Mouse (Mus musculus) forelimb bud, embryonic 11.5 days (tissue): ENCODE results near the gene Veph1.
A peak's percentile ranks its signal among the peaks of the same experiment; 100 is the strongest.

Source experiments
- DNase-seq: peaks from one replicate; pipeline ENCODE4 v3.0.0-alpha.2; 2012; ENCODE audit warnings: low read depth, low spot score

Gene Veph1

GRCm38 (mm10) chr3:66221243-66221611 lies 75.4 kb downstream of the Veph1 start:
- peak; percentile 67 for DNase-seq

GRCm38 (mm10) chr3:66220554-66221242 lies 75.9 kb downstream of the Veph1 start:
- peak; percentile 46 for DNase-seq

- DNase-seq = peak; percentile 43
Observed at GRCm38 (mm10) chr3:66219655-66220191, 76.9 kb downstream of the Veph1 start, which contains the start of gene Ptx3. TSS of gene Ptx3 (plus strand) at chr3:66219910.

DNA sequence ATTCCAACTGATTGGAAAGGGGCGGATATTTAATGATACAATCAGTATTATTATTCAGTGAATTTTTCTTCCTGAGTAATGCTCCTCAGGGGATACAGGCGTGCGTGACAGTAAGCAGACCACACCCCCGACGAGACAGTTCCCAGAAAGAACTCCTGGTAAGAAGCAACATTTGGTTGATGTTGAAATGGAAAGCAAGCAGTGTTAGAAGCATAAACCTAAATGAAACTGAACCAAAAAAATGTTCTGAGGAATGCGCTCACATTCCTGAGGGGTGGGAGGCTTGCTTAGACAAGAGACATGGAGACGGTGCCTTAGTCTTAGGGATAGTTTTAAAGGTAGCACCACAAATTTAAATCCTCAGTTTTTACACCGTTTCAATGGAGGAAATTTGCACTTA lies 80.9 kb downstream of the Veph1 start:
- peak; percentile 40 for DNase-seq

- no peak for DNase-seq
Observed at GRCm38 (mm10) chr3:66213524-66213923, 83.1 kb downstream of the Veph1 start.

DNA sequence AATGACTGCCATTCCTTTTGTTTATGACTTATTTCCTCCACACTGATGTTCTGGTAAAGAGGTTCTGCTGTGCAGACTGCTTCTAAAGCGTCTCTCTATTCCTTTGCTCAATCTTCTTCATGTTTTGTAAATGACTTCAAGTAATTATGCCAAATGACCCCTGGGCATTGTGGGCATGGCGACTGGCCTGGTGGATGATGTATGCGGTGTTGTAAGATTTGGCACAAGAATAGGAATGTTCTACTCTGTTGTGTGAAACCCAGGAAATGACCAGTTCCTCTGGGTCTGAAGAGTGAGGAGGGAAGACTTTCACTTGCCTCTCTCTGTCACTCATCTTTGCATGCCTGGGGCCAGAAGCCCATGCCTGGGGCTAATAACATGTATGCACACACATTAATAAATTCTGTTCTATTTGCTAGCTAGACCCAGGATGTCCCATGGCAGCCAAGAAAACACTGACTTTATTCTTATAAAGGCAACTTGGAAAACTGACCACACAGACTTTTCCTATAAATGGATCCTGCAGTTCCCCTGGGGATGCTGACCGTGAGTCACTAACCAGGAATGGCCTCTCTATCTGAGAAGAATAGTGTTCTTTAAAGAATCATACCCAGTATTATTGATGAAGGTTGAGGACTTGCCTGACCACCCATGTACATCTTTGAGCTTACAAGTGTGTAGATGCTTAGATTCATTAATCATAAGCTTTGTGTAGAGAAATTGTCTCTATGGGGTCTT lies 87.6 kb downstream of the Veph1 start:
- no peak for DNase-seq

GRCm38 (mm10) chr3:66193910-66194562 lies 102.6 kb downstream of the Veph1 start:
- DNase-seq = no peak

- DNase-seq = no peak
Observed at GRCm38 (mm10) chr3:66179647-66180046, 117.0 kb downstream of the Veph1 start.

DNA sequence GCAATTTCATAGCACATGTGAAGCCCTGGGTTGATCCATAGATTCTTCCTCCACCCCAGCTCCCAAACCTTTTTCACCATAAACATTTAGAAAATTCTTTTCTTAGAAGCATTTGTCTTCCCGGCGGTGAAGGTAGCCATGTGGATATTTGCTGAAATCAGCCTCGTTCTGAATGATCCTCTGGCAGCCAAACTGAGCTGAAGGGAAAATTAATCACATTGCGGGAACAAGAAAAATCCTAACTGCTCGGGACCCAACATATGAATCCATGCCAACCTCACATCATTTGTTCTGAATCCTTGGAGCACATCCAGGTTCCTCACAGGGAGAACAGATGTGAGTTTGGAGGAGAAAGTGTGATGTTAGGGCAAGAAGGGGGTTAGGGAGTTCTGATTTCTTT lies 123.7 kb downstream of the Veph1 start:
- no peak for DNase-seq

DNA sequence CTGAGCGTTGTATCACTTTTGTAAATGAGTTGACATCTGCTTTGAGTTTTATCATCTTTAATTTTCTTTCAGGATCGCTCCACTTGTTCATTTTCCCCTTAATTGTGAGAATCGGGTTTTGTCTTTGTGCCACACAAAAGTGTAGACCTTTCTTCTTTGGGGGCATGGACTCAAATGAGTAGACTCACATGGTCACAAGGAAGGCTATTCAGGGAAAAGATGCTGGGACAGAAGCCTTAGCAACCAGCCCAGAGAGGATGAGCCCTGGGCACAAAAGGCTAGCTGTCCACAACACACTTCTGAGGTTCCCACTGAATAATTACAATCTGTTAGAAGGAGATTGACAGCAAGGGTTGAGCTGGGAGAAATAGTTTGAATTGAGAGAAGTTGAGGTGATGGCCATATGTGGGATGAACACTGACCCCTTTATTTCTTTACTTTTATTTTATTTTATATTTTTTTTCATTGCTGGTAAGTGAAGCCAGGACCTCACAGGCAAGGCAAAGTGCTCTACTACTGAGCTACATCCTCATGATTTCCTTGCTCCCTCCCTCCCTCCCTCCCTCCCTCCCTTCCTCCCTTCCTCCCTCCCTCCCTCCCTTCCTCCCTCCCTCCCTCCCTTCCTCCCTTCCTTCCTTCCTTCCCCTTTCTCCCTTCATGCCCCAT lies 126.6 kb downstream of the Veph1 start:
- no peak for DNase-seq

- peak; percentile 88 for DNase-seq
Observed at GRCm38 (mm10) chr3:66166606-66167290, 129.9 kb downstream of the Veph1 start.

GRCm38 (mm10) chr3:66165026-66165425 lies 131.6 kb downstream of the Veph1 start:
- no peak for DNase-seq

DNA sequence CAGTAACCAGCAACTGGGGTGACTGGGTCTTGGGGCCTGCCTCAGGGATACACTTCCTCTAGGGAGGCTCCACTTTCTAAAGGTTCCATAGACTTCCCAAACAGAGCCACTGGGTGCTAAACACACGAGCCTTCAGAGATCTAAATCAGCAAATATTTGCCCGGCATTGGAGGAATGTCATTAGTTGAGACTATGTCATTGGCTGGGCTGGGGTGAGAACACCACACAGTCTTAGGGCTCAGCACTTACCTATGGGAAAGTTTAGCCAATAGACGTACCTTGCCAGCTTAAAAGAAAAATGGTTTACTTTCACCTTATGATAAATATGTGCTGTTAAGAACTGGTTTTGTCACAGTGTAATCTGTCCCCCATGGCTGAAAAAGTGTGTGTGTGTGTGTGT lies 132.1 kb downstream of the Veph1 start:
- DNase-seq = no peak

GRCm38 (mm10) chr3:66162612-66163011 lies 134.0 kb downstream of the Veph1 start:
- DNase-seq = no peak

GRCm38 (mm10) chr3:66157947-66158346 lies 138.7 kb downstream of the Veph1 start:
- DNase-seq = no peak

GRCm38 (mm10) chr3:66137601-66138000 lies 159.0 kb downstream of the Veph1 start:
- no peak for DNase-seq

GRCm38 (mm10) chr3:66131264-66131950 lies 165.2 kb downstream of the Veph1 start:
- DNase-seq = peak; percentile 43

DNA sequence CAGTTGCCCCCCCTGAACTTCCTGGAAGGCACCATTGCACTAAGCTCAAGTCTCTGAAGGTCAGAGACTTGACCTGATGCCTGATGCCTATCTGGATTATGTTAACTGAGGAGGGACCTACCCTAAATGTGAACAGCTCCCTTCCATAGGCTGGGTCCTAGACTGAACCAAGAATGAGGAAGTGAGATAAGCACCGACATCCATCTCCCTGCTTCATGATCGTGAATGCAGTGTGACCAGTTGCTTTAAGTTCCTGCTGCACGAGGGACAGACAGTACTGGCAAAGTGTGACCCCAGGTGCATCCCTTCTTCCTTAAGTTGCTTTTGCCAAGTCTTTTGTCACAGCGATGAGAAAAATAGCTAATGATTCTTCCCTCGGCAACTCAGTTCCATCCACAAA lies 166.9 kb downstream of the Veph1 start:
- DNase-seq = no peak

DNA sequence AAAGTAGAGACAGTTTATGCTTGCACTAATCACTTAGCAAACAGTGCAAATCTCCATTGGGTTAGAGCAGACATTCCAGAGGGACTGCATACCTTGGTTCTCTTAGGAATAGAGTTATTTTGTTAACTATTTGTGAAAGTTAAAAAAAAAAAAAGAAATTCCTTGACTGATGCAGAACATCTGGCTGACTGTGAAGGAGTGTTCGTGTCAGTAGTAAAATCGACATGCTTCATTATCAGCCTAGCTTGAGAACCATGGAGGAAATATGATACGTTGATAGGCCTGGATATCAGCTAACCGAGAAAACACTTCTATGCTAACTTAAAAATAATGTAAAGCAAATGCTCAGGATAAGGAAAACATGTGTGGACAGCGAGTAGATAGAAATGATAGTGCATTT lies 191.1 kb downstream of the Veph1 start:
- peak; percentile 62 for DNase-seq

DNA sequence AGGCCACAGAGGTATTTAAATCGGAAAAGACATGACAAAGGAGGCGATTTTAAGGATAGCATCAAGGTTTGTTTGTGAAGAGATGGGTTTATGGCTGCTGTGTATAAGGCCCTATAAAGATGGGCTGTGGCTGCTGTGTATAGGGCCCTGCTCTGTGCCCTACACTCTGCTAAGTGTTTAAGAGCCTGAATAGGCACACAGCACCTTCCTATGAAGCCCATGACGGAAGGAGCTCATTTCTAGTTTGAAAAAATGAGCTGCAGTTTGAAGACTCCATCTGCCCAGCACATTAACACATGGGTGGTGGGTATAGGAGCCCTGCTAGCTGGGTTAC lies 194.1 kb downstream of the Veph1 start:
- no peak for DNase-seq
